Mouse (Mus musculus) embryonic facial prominence, embryonic 10.5 days (tissue): ENCODE measurements around the gene Slc35c1. TPM values are rescaled to one million over a fixed set of nuclear protein-coding genes. Genes with fewer than 3 reads are reported as not detected.

ENCODE experiments used
- DNase-seq: peaks from one replicate; pipeline ENCODE4 v3.0.0-alpha.2; 2017; ENCODE audit warnings: low spot score
- H3K27ac ChIP-seq: fragments of 300-500 bp; sonication (generic); replicated peaks from 2 replicates; pipeline ENCODE4 v1.5.1; 2016; ENCODE audit warnings: mild to moderate bottlenecking
- H3K27me3 ChIP-seq: fragments of 300-500 bp; sonication (generic); replicated peaks from 2 replicates; pipeline ENCODE4 v1.6.1; 2016; ENCODE audit warnings: low read depth, mild to moderate bottlenecking; ENCODE audit not compliant: poor library complexity, severe bottlenecking
- H3K36me3 ChIP-seq: fragments of 300-500 bp; sonication (generic); replicated peaks from 2 replicates; pipeline ENCODE4 v1.6.1; 2016; ENCODE audit warnings: mild to moderate bottlenecking, moderate library complexity
- H3K4me1 ChIP-seq: fragments of 300-500 bp; sonication (generic); 2 replicates; pipeline ENCODE4 v1.6.1; 2016
- H3K4me3 ChIP-seq: fragments of 300-500 bp; sonication (generic); 2 replicates; pipeline ENCODE4 v1.5.1; 2016; ENCODE audit warnings: mild to moderate bottlenecking, moderate library complexity
- H3K9me3 ChIP-seq: fragments of 300-500 bp; sonication (generic); 2 replicates; pipeline ENCODE4 v1.6.1; 2016; ENCODE audit warnings: mild to moderate bottlenecking
- WGBS: fragments of 180-500 bp; shearing (Covaris S2); methylation state at CpG from one replicate; pipeline ENCODE4 v1.1.7; 2016; 5-methylcytosine and 5-hydroxymethylcytosine counted together
- polyA plus RNA-seq: library from polyadenylated mRNA; unstranded; fragments of >200 nt; fragmentation: Nextera tagmentation; extraction: Ambion mirVana; gene quantifications from 2 replicates; pipeline ENCODE4 v1.2.1, GENCODE M21; 2016

The Slc35c1 gene
- polyA plus RNA-seq, 1 experiment from 2014 or later: 12.6 TPM

DNA sequence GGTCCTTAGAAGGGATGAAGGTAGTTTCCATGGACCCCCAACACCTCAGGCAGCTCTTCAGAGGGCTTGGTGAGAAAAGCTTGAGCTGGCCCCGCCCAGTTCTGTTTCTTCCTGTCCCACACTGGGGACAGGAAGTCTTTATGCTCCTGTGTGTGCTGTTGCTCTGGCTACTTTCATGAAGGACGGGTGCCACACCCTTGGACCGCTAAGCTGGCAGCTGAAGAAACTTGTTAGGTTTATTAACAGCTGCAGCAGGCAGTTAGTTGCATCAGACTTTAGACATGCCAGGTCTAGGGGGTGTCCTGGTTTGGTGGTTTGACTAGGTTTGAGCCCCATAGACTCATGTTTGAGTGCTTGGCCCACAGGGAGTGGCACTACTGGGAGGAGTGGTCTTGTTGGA is 4.4 kb upstream of the Slc35c1 start:
- DNase-seq: no peak
- WGBS: 78% methylated on average over 3 of the region's 3 CpGs
- no peaks in the 10 kb centered on the region for H3K36me3 ChIP-seq

GRCm38 (mm10) chr2:92461215-92461614 is 877 bp upstream of the Slc35c1 start:
- Histone ChIP-seq H3K27ac (no peak overlapping the region), H3K4me1 (peaks cover 40% of the 10 kb centered on the region), H3K36me3 (no peaks in the 10 kb centered on the region), H3K4me3 (no peak overlapping the region; the same call in 1 of the 2 replicates), H3K9me3 (no peaks in the 10 kb centered on the region), H3K27me3 (peaks cover 34% of the 10 kb centered on the region)
- no peak for DNase-seq
- WGBS: 77% methylated on average over 1 of the region's 1 CpGs

More for the DNA sequence above, 4.4 kb upstream of the Slc35c1 start:
- peaks cover 31% of the 10 kb centered on the region for H3K27me3 ChIP-seq
- no peak overlapping the region for H3K27ac ChIP-seq
- peaks cover 9% of the 10 kb centered on the region for H3K4me1 ChIP-seq
- H3K4me3 ChIP-seq: no peak overlapping the region
- no peaks in the 10 kb centered on the region for H3K9me3 ChIP-seq

DNA sequence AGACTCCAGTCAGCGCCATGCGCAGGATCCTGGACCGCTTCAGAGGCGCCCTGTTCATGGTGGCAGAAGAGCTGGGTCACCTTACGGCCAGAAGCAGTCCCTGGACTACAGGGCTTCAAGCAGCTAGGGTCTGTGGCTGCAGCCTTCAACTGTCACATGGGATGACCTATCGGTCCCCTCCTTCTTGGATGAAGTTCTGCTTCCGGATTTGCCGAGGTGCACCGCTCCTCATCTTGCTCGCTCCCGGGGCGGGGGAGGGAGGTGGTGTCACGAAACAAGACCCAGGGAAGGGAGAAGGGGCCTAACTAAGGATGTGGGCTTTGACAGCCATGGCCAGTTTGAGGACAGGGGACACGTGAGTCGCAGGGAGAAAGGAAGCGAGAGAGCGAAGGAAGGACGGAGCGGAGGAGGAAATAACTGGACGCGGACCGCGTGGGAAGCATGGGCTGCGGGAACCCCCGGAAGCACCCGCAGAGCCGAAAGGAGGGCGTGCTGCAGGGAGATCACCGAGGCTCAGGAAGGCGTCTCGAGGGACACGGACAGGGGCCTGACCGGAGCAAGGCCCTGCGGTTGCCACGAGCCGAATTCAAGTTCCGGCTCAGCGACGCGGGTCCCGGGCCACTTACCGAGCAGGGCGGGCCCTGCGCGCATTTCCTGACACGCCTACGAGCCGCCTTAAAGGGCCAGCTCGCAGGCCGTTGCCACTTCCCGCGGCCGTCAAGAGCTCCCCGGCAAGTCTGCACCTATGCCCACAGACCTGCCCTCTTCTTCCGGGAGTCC is 1.0 kb downstream of the Slc35c1 start:
- Histone ChIP-seq H3K36me3 (peaks cover 5% of the 10 kb centered on the region), H3K4me1 (peaks cover 40% of the 10 kb centered on the region), H3K27ac (peak overlapping the region; percentile 84), H3K9me3 (no peaks in the 10 kb centered on the region), H3K27me3 (peaks cover 34% of the 10 kb centered on the region), H3K4me3 (peak overlapping the region; percentile 90)
- WGBS: under 1% methylated on average over 55 of the region's 55 CpGs
- DNase-seq: peak; percentile 87

DNA sequence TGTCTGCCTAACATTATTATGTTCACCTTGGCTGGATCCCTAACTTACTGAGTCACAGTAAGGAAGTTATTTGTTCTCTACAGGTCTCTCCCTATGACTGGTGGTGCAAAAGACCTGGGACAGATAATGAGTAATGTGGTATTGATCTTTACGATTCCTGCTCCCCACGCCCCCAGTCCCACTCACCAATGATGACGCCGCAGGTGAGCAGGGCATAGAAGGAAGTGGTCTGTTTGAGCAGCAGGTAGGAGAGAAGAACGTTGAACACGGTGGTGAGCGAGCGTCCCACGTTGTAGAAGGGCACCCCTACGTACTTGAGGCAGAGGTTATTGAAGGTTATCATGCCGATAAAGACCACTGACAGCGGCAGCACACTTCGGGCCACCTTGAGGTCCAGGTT is 1.9 kb downstream of the Slc35c1 start:
- 64% methylated on average over 13 of the region's 13 CpGs for WGBS
- no peak for DNase-seq
- peaks cover 14% of the 10 kb centered on the region for H3K36me3 ChIP-seq
- peaks cover 34% of the 10 kb centered on the region for H3K27me3 ChIP-seq
- H3K4me1 ChIP-seq: peaks cover 40% of the 10 kb centered on the region
- H3K9me3 ChIP-seq: no peaks in the 10 kb centered on the region
- H3K27ac ChIP-seq: peak overlapping the region; percentile 84; the same call in 1 of the 2 replicates
- H3K4me3 ChIP-seq: peak overlapping the region; percentile 90

- peaks cover 27% of the 10 kb centered on the region for H3K27me3 ChIP-seq
- no peaks in the 10 kb centered on the region for H3K9me3 ChIP-seq
- 72% methylated on average over 8 of the region's 8 CpGs for WGBS
- H3K27ac ChIP-seq: no peak overlapping the region
- DNase-seq: no peak
- H3K4me3 ChIP-seq: no peak overlapping the region
- H3K36me3 ChIP-seq: peaks cover 22% of the 10 kb centered on the region
- peaks cover 40% of the 10 kb centered on the region for H3K4me1 ChIP-seq
Observed at GRCm38 (mm10) chr2:92456970-92457530, 3.3 kb downstream of the Slc35c1 start.

GRCm38 (mm10) chr2:92455704-92456103 is 4.6 kb downstream of the Slc35c1 start:
- Histone ChIP-seq H3K9me3 (no peaks in the 10 kb centered on the region), H3K27ac (no peak overlapping the region), H3K4me1 (peaks cover 40% of the 10 kb centered on the region), H3K36me3 (peaks cover 22% of the 10 kb centered on the region), H3K27me3 (peaks cover 13% of the 10 kb centered on the region), H3K4me3 (no peak overlapping the region)
- no peak for DNase-seq
- WGBS: 47% methylated on average over 3 of the region's 3 CpGs

- WGBS: 89% methylated on average over 11 of the region's 11 CpGs
- Histone ChIP-seq H3K27ac (no peak overlapping the region), H3K27me3 (0 out of 2 replicates have a peak, but pooled peaks cover 2% of the 10 kb centered on the region), H3K36me3 (peaks cover 22% of the 10 kb centered on the region), H3K4me3 (no peak overlapping the region), H3K4me1 (peaks cover 27% of the 10 kb centered on the region), H3K9me3 (no peaks in the 10 kb centered on the region)
- no peak for DNase-seq
Observed at GRCm38 (mm10) chr2:92454166-92454565, 6.2 kb downstream of the Slc35c1 start.

- 84% methylated on average over 3 of the region's 3 CpGs for WGBS
- Histone ChIP-seq H3K4me1 (peaks cover 6% of the 10 kb centered on the region), H3K9me3 (no peaks in the 10 kb centered on the region), H3K36me3 (peaks cover 22% of the 10 kb centered on the region), H3K4me3 (no peak overlapping the region), H3K27ac (no peak overlapping the region), H3K27me3 (no peaks in the 10 kb centered on the region)
- DNase-seq: no peak
Observed at GRCm38 (mm10) chr2:92451126-92451525, 9.2 kb downstream of the Slc35c1 start.

- no peak overlapping the region for H3K4me3 ChIP-seq
- no peaks in the 10 kb centered on the region for H3K27me3 ChIP-seq
- DNase-seq: no peak
- no peaks in the 10 kb centered on the region for H3K36me3 ChIP-seq
- no peak overlapping the region for H3K27ac ChIP-seq
- WGBS: 71% methylated on average over 7 of the region's 7 CpGs
- H3K4me1 ChIP-seq: peaks cover 18% of the 10 kb centered on the region
- H3K9me3 ChIP-seq: no peaks in the 10 kb centered on the region
Observed at GRCm38 (mm10) chr2:92447121-92447740, 13.1 kb downstream of the Slc35c1 start.

DNA sequence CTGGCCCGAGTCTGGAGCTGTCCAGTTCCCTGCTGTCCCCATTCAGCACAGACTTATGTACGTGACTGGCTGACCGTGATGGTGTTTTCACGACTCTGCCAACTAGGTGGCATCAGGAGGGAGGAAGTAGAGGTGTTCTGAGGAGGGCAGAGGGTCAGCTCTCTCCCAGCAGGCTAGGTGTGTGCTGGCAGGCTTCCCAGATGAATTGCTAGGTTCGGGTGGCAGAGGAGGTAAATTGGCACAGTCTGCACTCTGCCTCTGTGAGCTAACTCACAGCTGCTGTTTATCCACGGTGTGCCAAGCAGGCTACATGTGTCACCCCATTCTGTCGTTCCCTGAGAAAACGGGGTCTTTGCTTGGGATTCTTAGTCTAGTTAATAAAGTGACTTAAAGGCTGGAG is 13.7 kb downstream of the Slc35c1 start:
- WGBS: 79% methylated on average over 8 of the region's 8 CpGs
- H3K9me3 ChIP-seq: no peaks in the 10 kb centered on the region
- peaks cover 18% of the 10 kb centered on the region for H3K4me1 ChIP-seq
- no peaks in the 10 kb centered on the region for H3K27me3 ChIP-seq
- H3K36me3 ChIP-seq: no peaks in the 10 kb centered on the region
- no peak overlapping the region for H3K27ac ChIP-seq
- H3K4me3 ChIP-seq: no peak overlapping the region
- no peak for DNase-seq

GRCm38 (mm10) chr2:92445890-92446289 is 14.4 kb downstream of the Slc35c1 start:
- Histone ChIP-seq H3K4me1 (peaks cover 18% of the 10 kb centered on the region), H3K9me3 (no peaks in the 10 kb centered on the region), H3K4me3 (no peak overlapping the region), H3K27ac (no peak overlapping the region; the same call in 1 of the 2 replicates), H3K27me3 (no peaks in the 10 kb centered on the region), H3K36me3 (no peaks in the 10 kb centered on the region)
- DNase-seq: no peak
- WGBS: 50% methylated on average over 9 of the region's 9 CpGs

GRCm38 (mm10) chr2:92444376-92444775 is 16.0 kb downstream of the Slc35c1 start:
- Histone ChIP-seq H3K4me3 (no peak overlapping the region), H3K9me3 (no peaks in the 10 kb centered on the region), H3K27me3 (no peaks in the 10 kb centered on the region), H3K27ac (no peak overlapping the region), H3K36me3 (no peaks in the 10 kb centered on the region), H3K4me1 (peaks cover 18% of the 10 kb centered on the region)
- 56% methylated on average over 4 of the region's 4 CpGs for WGBS
- DNase-seq: no peak

- no peaks in the 10 kb centered on the region for H3K9me3 ChIP-seq
- H3K4me3 ChIP-seq: no peak overlapping the region
- no peaks in the 10 kb centered on the region for H3K36me3 ChIP-seq
- WGBS: 85% methylated on average over 4 of the region's 4 CpGs
- no peaks in the 10 kb centered on the region for H3K27me3 ChIP-seq
- peaks cover 18% of the 10 kb centered on the region for H3K4me1 ChIP-seq
- no peak for DNase-seq
- H3K27ac ChIP-seq: no peak overlapping the region
Observed at GRCm38 (mm10) chr2:92443313-92443712, 17.0 kb downstream of the Slc35c1 start.
